Mouse (Mus musculus) midbrain, embryonic 16.5 days (tissue): ENCODE measurements around the gene Armc7. TPM values are rescaled to one million over a fixed set of nuclear protein-coding genes. Genes with fewer than 3 reads are reported as not detected.

Source experiments
- ATAC-seq: fragments of 200-750 bp; cut with Nextera tagmentation; 2 replicates; pipeline ENCODE4 v1.8.0; 2017; ENCODE audit warnings: moderate TSS enrichment
- H3K27ac ChIP-seq: fragments of 300-500 bp; sonication (generic); 2 replicates; pipeline ENCODE4 v1.5.1; 2014; ENCODE audit warnings: mild to moderate bottlenecking, low read length, mixed read lengths
- H3K27me3 ChIP-seq: fragments of 300-500 bp; sonication (generic); 2 replicates; pipeline ENCODE4 v1.6.1; 2014; ENCODE audit warnings: low read depth, low read length, mixed read lengths; ENCODE audit not compliant: control insufficient read depth, insufficient read depth
- H3K36me3 ChIP-seq: fragments of 300-500 bp; sonication (generic); 2 replicates; pipeline ENCODE4 v1.6.1; 2014; ENCODE audit warnings: mild to moderate bottlenecking, low read length, moderate library complexity, mixed read lengths; ENCODE audit not compliant: control insufficient read depth, insufficient read depth
- H3K4me1 ChIP-seq: fragments of 300-500 bp; sonication (generic); 2 replicates; pipeline ENCODE4 v1.6.1; 2014; ENCODE audit warnings: mild to moderate bottlenecking, low read length, mixed read lengths; ENCODE audit not compliant: control insufficient read depth, insufficient read depth
- H3K4me2 ChIP-seq: fragments of 300-500 bp; sonication (generic); 2 replicates; pipeline ENCODE4 v1.6.1; 2014; ENCODE audit warnings: mild to moderate bottlenecking, low read length, mixed read lengths
- H3K4me3 ChIP-seq: fragments of 300-500 bp; sonication (generic); 2 replicates; pipeline ENCODE4 v1.5.1; 2014; ENCODE audit warnings: low read depth, mild to moderate bottlenecking, low read length, moderate library complexity, mixed read lengths
- H3K9ac ChIP-seq: fragments of 300-500 bp; sonication (generic); 2 replicates; pipeline ENCODE4 v1.6.1; 2014; ENCODE audit warnings: low read depth, low read length, mixed read lengths
- H3K9me3 ChIP-seq: fragments of 300-500 bp; sonication (generic); replicated peaks from 2 replicates; pipeline ENCODE4 v1.6.1; 2014; ENCODE audit warnings: mild to moderate bottlenecking, low read length, mixed read lengths; ENCODE audit not compliant: control insufficient read depth, poor library complexity, severe bottlenecking
- WGBS: fragments of 180-500 bp; shearing (Covaris S2); extraction: QIAGEN DNeasy Blood & Tissue Kit; methylation state at CpG from one replicate; pipeline ENCODE4 v1.1.7; 2014; 5-methylcytosine and 5-hydroxymethylcytosine counted together
- polyA plus RNA-seq: library from polyadenylated mRNA; unstranded; fragments of >200 nt; fragmentation: Nextera tagmentation; extraction: Ambion mirVana; gene quantifications from 2 replicates; pipeline ENCODE4 v1.2.1, GENCODE M21; 2015

The Armc7 gene
- polyA plus RNA-seq, 1 experiment from 2014 or later, result 19.6 TPM

- 89% methylated on average over 9 of the region's 9 CpGs for WGBS
- ATAC-seq, result no peak
- no peaks in the 10 kb centered on the region for H3K27me3 ChIP-seq
- H3K4me2 ChIP-seq, result no peak overlapping the region
- H3K9me3 ChIP-seq, result no peaks in the 10 kb centered on the region
- peaks cover 27% of the 10 kb centered on the region for H3K4me1 ChIP-seq
- no peaks in the 10 kb centered on the region for H3K36me3 ChIP-seq
- no peak overlapping the region for H3K9ac ChIP-seq
- H3K27ac ChIP-seq, result no peak overlapping the region
- H3K4me3 ChIP-seq, result no peak overlapping the region
Observed at GRCm38 (mm10) chr11:115478296-115478938, 3.0 kb downstream of the Armc7 start.

- H3K4me2 ChIP-seq, result no peak overlapping the region
- H3K4me3 ChIP-seq, result no peak overlapping the region
- WGBS, result 90% methylated on average over 6 of the region's 6 CpGs
- no peak overlapping the region for H3K9ac ChIP-seq
- peaks cover 10% of the 10 kb centered on the region for H3K4me1 ChIP-seq
- H3K36me3 ChIP-seq, result no peaks in the 10 kb centered on the region
- no peak overlapping the region for H3K27ac ChIP-seq
- no peaks in the 10 kb centered on the region for H3K9me3 ChIP-seq
- H3K27me3 ChIP-seq, result no peaks in the 10 kb centered on the region
- ATAC-seq, result no peak
Observed at GRCm38 (mm10) chr11:115481553-115482259, 6.2 kb downstream of the Armc7 start.

DNA sequence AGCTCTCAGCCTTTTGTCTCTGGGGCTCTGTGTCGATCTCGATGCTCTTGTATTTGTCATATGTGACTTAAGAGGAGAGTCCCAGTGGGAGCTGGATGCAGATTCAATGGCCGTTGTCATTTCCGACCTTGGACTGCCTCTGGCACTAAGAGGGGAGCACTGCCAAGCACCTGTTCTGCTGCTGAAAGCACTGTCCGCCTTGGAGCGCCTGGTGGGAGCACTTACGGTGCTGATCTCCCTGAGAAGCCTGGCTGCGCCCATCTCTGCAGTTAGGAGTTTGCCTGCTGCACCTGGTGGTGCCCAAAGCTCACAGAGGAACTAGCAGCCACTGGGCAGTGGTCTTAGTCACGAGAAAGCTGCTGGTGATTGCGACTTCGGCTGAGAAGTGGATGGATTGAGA, 7.8 kb downstream of the Armc7 start:
- no peaks in the 10 kb centered on the region for H3K27me3 ChIP-seq
- no peak overlapping the region for H3K9ac ChIP-seq
- H3K4me3 ChIP-seq, result no peak overlapping the region
- no peak overlapping the region for H3K4me2 ChIP-seq
- H3K4me1 ChIP-seq, result 0 out of 2 replicates have a peak, but pooled peaks cover 3% of the 10 kb centered on the region
- no peak overlapping the region for H3K27ac ChIP-seq
- WGBS, result 69% methylated on average over 11 of the region's 11 CpGs
- no peak for ATAC-seq
- H3K9me3 ChIP-seq, result no peaks in the 10 kb centered on the region
- no peaks in the 10 kb centered on the region for H3K36me3 ChIP-seq

GRCm38 (mm10) chr11:115483726-115484125, 8.3 kb downstream of the Armc7 start:
- no peak overlapping the region for H3K9ac ChIP-seq
- H3K4me3 ChIP-seq, result no peak overlapping the region
- no peaks in the 10 kb centered on the region for H3K27me3 ChIP-seq
- no peaks in the 10 kb centered on the region for H3K9me3 ChIP-seq
- H3K36me3 ChIP-seq, result no peaks in the 10 kb centered on the region; the same call in 1 of the 2 replicates
- no peak for ATAC-seq
- H3K27ac ChIP-seq, result no peak overlapping the region
- 17% methylated on average over 6 of the region's 6 CpGs for WGBS
- H3K4me1 ChIP-seq, result 0 out of 2 replicates have a peak, but pooled peaks cover 3% of the 10 kb centered on the region
- H3K4me2 ChIP-seq, result no peak overlapping the region

- WGBS, result 29% methylated on average over 12 of the region's 12 CpGs
Observed at GRCm38 (mm10) chr11:115485155-115485554, 9.7 kb downstream of the Armc7 start.

DNA sequence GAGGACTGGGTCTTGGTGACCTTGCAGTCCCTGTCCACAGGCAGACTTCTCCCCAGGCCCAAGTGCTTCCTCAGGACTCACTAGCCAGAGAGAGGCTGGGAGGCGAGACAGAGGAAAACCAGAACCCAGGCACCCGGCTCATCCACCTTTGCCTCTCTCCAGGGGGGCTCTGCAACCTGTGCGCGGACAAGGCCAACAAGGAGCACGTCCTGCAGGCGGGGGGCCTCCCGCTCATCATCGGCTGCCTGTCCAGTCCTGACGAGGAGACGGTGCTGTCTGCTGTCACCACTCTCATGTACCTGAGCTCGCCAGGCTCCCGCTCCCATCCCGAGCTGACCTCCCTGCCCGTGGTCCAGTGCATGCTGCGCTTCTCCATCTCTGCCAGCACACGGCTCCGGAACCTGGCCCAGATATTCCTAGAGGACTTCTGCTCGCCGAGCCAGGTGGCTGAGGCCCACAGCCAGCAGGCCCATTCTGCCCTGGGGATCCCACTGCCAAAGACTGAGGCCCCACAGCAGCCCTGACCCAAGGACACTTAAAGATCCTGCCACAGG, 13.2 kb downstream of the Armc7 start:
- Histone ChIP-seq H3K4me1 (peaks cover 17% of the 10 kb centered on the region), H3K27me3 (no peaks in the 10 kb centered on the region), H3K9me3 (no peaks in the 10 kb centered on the region), H3K4me3 (no peak overlapping the region), H3K36me3 (no peaks in the 10 kb centered on the region; the same call in 1 of the 2 replicates), H3K4me2 (no peak overlapping the region), H3K9ac (no peak overlapping the region), H3K27ac (no peak overlapping the region)
- WGBS, result 92% methylated on average over 18 of the region's 19 CpGs
- ATAC-seq, result no peak

More at GRCm38 (mm10) chr11:115485155-115485554, 9.7 kb downstream of the Armc7 start:
- no peaks in the 10 kb centered on the region; the same call in 1 of the 2 replicates for H3K36me3 ChIP-seq
- ATAC-seq, result no peak
- 0 out of 2 replicates have a peak, but pooled peaks cover 3% of the 10 kb centered on the region for H3K4me1 ChIP-seq
- no peak overlapping the region for H3K4me2 ChIP-seq
- no peaks in the 10 kb centered on the region for H3K27me3 ChIP-seq
- H3K9me3 ChIP-seq, result no peaks in the 10 kb centered on the region
- H3K4me3 ChIP-seq, result no peak overlapping the region
- peak overlapping the region; percentile 33; the same call in 1 of the 2 replicates for H3K27ac ChIP-seq
- 0 out of 2 replicates have a peak overlapping the region, but pooled peaks have one; percentile 25 for H3K9ac ChIP-seq

- no peaks in the 10 kb centered on the region; the same call in 1 of the 2 replicates for H3K36me3 ChIP-seq
- 20% methylated on average over 25 of the region's 25 CpGs for WGBS
- peak; percentile 73 for ATAC-seq
Observed at GRCm38 (mm10) chr11:115490441-115491355, 15.2 kb downstream of the Armc7 start.

DNA sequence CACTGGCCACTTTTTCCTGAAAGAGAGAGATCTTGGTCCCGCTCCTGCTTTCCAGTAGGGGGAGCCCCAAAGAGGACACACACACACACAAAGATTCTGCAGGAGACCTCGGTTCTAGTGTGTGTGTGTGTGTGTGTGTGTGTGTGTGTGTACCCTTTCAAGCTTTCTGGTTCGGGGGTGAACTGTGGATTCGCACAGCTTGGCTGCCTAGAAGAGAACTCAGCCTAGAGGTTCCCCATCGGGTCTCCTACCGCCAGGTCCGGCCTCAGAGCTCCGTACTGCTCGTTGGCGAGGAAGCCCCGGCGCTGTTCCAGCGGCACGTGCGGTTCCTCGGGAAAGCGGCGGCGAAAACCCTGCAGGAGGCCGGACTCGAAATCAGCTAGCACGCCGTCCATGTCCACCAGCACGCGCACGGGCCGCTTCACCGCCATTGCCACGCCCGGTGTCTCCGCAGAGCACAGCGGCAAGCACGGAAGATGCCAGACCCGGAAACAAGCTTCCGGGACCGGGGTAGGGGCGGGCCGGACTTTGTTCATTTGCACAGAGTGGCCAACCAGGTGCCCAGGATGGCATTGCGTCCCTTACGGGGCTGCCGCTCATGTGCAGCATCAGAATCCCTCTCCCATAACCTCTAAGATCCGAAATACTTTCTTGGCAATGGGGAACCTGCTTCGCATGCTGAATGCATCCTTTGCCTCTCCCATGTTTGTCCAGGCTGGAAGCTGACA, 16.1 kb downstream of the Armc7 start, which contains the start of gene Nt5c:
Gene Nt5c, minus strand, starts transcription at position 507 of the 728 bp plus-strand sequence.
- WGBS, result under 1% methylated on average over 43 of the region's 43 CpGs
- peak; percentile 93 for ATAC-seq

More at GRCm38 (mm10) chr11:115490441-115491355, 15.2 kb downstream of the Armc7 start:
- peak overlapping the region; percentile 2; the same call in 1 of the 2 replicates for H3K27ac ChIP-seq
- H3K4me2 ChIP-seq, result peak overlapping the region; percentile 62
- peak overlapping the region; percentile 57 for H3K4me3 ChIP-seq
- H3K9ac ChIP-seq, result peak overlapping the region; percentile 75
- peaks cover 14% of the 10 kb centered on the region for H3K4me1 ChIP-seq
- H3K27me3 ChIP-seq, result no peaks in the 10 kb centered on the region
- H3K9me3 ChIP-seq, result no peaks in the 10 kb centered on the region

More for the DNA sequence above, 16.1 kb downstream of the Armc7 start, which contains the start of gene Nt5c:
- Histone ChIP-seq H3K27me3 (no peaks in the 10 kb centered on the region), H3K27ac (peak within 1 kb of the TSS; percentile 76), H3K4me3 (peak within 1 kb of the TSS; percentile 57), H3K4me1 (peaks cover 14% of the 10 kb centered on the region), H3K9ac (peak within 1 kb of the TSS; percentile 75), H3K36me3 (no peaks in the 10 kb centered on the region; the same call in 1 of the 2 replicates), H3K9me3 (no peaks in the 10 kb centered on the region), H3K4me2 (peak within 1 kb of the TSS; percentile 62)
